Mouse (Mus musculus): ENCODE data around the gene Cyb561d2. TPM values are rescaled to one million over a fixed set of nuclear protein-coding genes. Genes with fewer than 3 reads are reported as not detected.

The Cyb561d2 gene
- polyA plus RNA-seq, 1 experiment from 2014 or later = 24.7 TPM

DNA sequence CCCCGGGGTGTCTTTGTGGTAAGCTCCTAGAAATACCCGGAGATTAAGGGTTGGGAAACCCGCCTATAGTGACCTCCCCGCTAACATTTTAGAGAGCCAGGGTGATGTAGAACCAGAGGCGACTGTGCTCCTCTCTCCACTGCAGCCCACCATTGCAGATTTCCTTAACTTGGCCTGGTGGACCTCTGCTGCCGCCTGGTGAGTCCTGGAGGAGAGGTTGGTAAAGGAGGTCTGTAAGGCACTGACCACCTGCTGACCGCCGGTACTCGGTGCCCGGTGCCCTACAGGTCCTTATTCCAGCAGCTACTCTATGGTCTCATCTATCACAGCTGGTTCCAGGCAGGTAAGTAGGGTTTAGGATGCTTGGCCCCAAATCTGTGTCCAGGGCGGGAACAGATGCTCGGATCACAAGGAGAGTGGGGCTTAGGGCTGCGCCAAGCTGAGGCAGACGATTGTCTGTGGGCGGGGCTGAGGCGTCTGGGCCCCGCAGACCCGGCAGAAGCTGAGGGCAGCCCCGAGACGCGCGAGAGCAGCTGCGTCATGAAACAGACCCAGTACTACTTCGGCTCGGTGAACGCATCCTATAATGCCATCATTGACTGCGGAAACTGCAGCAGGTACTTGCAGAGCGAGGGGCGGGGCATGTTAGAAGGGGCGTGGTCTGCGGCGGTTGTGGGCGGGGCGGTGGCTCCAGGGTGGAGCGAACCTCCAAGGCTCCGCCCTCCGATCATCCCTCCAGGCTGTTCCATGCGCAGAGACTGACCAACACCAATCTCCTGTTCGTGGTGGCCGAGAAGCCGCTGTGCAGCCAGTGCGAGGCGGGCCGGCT lies 15.6 kb downstream of the Cyb561d2 start:
- DNase-seq (ENCODE audit: low spot score) (peak; percentile 64), ATAC-seq (ENCODE audit: low read depth) (peak; percentile 67)
- peaks cover 21% of the 10 kb centered on the region for H3K4me1 ChIP-seq (ENCODE audit: control insufficient read depth, insufficient read depth, low read length)
- 6% methylated on average over 28 of the region's 44 CpGs for WGBS
- H3K27me3 ChIP-seq (replicated peaks; ENCODE audit: control insufficient read depth, insufficient read depth, low read length) = peaks cover 31% of the 10 kb centered on the region
- peak overlapping the region; percentile 41 for H3K9ac ChIP-seq (ENCODE audit: low read depth, low read length)
- H3K36me3 ChIP-seq (ENCODE audit: control insufficient read depth, insufficient read depth, low read length) = no peaks in the 10 kb centered on the region
- peak overlapping the region; percentile 43 for H3K4me3 ChIP-seq (ENCODE audit: low read depth, low read length)
- H3K9me3 ChIP-seq (ENCODE audit: control insufficient read depth, low read length) = no peaks in the 10 kb centered on the region
- H3K4me2 ChIP-seq (ENCODE audit: low read depth, low read length) = peak overlapping the region; percentile 76
- no peak overlapping the region for H3K27ac ChIP-seq (replicated peaks; ENCODE audit: low read depth, low read length)

- peak overlapping the region; percentile 46 for H3K9ac ChIP-seq (ENCODE audit: low read depth, low read length)
- H3K4me2 ChIP-seq (ENCODE audit: low read depth, low read length) = peak overlapping the region; percentile 49; the same call in 1 of the 2 replicates
- no peaks in the 10 kb centered on the region for H3K9me3 ChIP-seq (ENCODE audit: control insufficient read depth, low read length)
- ATAC-seq (ENCODE audit: low read depth) (no peak), DNase-seq (ENCODE audit: low spot score) (no peak)
- peaks cover 25% of the 10 kb centered on the region for H3K27me3 ChIP-seq (replicated peaks; ENCODE audit: control insufficient read depth, insufficient read depth, low read length)
- H3K36me3 ChIP-seq (ENCODE audit: control insufficient read depth, insufficient read depth, low read length) = no peaks in the 10 kb centered on the region
- H3K27ac ChIP-seq (replicated peaks; ENCODE audit: low read depth, low read length) = no peak overlapping the region
- H3K4me1 ChIP-seq (ENCODE audit: control insufficient read depth, insufficient read depth, low read length) = peaks cover 28% of the 10 kb centered on the region
- no peak overlapping the region for H3K4me3 ChIP-seq (ENCODE audit: low read depth, low read length)
- 31% methylated on average over 2 of the region's 2 CpGs for WGBS
Measured at GRCm38 (mm10) chr9:107522400-107522711, 19.6 kb downstream of the Cyb561d2 start.

DNA sequence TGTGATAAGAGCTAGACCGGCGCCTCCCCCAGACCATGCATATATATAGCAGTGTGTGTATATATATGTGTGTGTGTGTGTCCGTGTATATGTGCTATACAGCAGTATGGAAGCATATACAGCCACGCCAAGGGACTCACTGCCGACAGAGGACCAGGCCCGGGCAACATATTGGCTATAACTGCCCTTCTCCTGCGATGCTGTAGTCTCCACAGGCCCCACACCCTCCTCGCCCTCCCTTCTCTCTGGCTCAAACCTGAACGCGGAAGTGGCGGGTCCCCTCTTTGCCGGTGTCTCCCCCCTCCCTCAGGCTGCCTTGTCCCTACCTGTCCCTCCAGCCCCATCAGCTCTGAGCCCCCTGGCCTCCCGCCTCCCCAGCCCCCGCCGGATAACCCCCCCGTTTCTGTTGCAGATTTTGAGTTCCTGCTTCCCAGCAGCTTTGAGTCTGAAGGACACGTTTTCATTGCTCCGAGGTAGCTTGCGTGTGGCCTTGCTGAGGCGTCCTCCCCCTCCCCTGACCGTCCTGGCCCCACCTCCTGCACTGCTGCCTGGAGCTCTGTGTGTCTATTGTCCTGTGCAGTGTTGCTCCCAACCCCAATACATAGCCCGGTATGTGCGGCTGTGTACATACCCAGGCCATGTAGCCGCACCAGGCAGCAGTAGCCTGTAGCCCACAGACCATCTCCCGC lies 20.1 kb downstream of the Cyb561d2 start:
- Histone ChIP-seq H3K27me3 (replicated peaks; ENCODE audit: control insufficient read depth, insufficient read depth, low read length) (peaks cover 21% of the 10 kb centered on the region), H3K4me1 (ENCODE audit: control insufficient read depth, insufficient read depth, low read length) (peaks cover 23% of the 10 kb centered on the region), H3K36me3 (ENCODE audit: control insufficient read depth, insufficient read depth, low read length) (no peaks in the 10 kb centered on the region), H3K9me3 (ENCODE audit: control insufficient read depth, low read length) (no peaks in the 10 kb centered on the region), H3K27ac (replicated peaks; ENCODE audit: low read depth, low read length) (no peak overlapping the region), H3K4me2 (ENCODE audit: low read depth, low read length) (peak overlapping the region; percentile 49), H3K9ac (ENCODE audit: low read depth, low read length) (peak overlapping the region; percentile 46), H3K4me3 (ENCODE audit: low read depth, low read length) (peak overlapping the region; percentile 10; the same call in 1 of the 2 replicates)
- peak; percentile 42; the same call in 1 of the 2 replicates for ATAC-seq (ENCODE audit: low read depth)
- 21% methylated on average over 25 of the region's 25 CpGs for WGBS
- DNase-seq (ENCODE audit: low spot score) = peak; percentile 57

DNA sequence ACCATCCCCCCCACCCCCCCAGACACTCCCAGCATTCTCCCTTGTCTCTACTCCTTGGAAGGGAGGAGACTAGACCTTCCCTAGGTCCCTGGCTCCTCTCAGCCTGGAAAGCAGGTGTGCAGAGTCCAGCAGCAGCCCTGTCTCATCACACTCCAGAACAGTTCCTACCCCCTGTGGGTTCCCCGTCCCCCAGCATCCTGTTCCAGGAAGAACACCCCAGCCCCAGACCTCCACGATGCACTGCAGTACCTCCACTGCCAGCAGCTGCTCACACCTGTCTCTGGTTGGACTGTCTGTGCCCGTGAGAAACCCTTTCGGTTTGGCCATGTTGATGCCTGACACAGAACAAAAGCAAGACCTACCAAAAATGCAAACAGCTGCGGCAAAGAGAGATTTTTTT lies 20.8 kb downstream of the Cyb561d2 start:
- WGBS = 32% methylated on average over 5 of the region's 5 CpGs
- Histone ChIP-seq H3K4me3 (ENCODE audit: low read depth, low read length) (no peak overlapping the region), H3K4me1 (ENCODE audit: control insufficient read depth, insufficient read depth, low read length) (peaks cover 17% of the 10 kb centered on the region), H3K27me3 (replicated peaks; ENCODE audit: control insufficient read depth, insufficient read depth, low read length) (peaks cover 15% of the 10 kb centered on the region), H3K9ac (ENCODE audit: low read depth, low read length) (no peak overlapping the region), H3K36me3 (ENCODE audit: control insufficient read depth, insufficient read depth, low read length) (no peaks in the 10 kb centered on the region), H3K27ac (replicated peaks; ENCODE audit: low read depth, low read length) (no peak overlapping the region), H3K4me2 (ENCODE audit: low read depth, low read length) (peak overlapping the region; percentile 49), H3K9me3 (ENCODE audit: control insufficient read depth, low read length) (no peaks in the 10 kb centered on the region)
- ATAC-seq (ENCODE audit: low read depth) = peak; percentile 16; the same call in 1 of the 2 replicates
- DNase-seq (ENCODE audit: low spot score) = peak; percentile 31

DNA sequence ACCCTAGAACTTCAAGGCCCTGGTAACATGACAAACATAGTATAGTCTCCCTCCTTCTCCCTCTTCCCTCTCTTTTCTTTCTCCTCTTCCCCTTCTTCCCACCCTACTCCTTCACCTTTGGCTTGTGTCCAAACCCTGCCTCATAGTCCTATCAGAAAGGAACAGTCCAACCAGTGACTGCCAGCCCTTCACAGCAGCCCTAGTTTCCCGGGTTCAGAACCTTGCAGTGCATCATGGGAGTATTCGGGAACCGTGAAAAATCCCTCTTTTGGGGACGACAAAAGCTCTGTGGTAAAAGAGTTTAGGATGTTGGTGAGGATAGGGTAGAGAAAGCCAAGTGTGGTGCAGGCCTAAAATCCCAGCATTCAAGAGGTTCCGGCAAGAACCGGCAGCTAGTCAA lies 21.7 kb downstream of the Cyb561d2 start:
- DNase-seq (ENCODE audit: low spot score) = no peak
- H3K27ac ChIP-seq (replicated peaks; ENCODE audit: low read depth, low read length) = no peak overlapping the region
- peaks cover 6% of the 10 kb centered on the region; the same call in 1 of the 2 replicates for H3K27me3 ChIP-seq (replicated peaks; ENCODE audit: control insufficient read depth, insufficient read depth, low read length)
- H3K4me2 ChIP-seq (ENCODE audit: low read depth, low read length) = no peak overlapping the region
- no peak for ATAC-seq (ENCODE audit: low read depth)
- no peaks in the 10 kb centered on the region for H3K36me3 ChIP-seq (ENCODE audit: control insufficient read depth, insufficient read depth, low read length)
- H3K4me3 ChIP-seq (ENCODE audit: low read depth, low read length) = no peak overlapping the region
- H3K9ac ChIP-seq (ENCODE audit: low read depth, low read length) = no peak overlapping the region
- WGBS = 60% methylated on average over 6 of the region's 6 CpGs
- no peaks in the 10 kb centered on the region for H3K9me3 ChIP-seq (ENCODE audit: control insufficient read depth, low read length)
- H3K4me1 ChIP-seq (ENCODE audit: control insufficient read depth, insufficient read depth, low read length) = peaks cover 17% of the 10 kb centered on the region

DNA sequence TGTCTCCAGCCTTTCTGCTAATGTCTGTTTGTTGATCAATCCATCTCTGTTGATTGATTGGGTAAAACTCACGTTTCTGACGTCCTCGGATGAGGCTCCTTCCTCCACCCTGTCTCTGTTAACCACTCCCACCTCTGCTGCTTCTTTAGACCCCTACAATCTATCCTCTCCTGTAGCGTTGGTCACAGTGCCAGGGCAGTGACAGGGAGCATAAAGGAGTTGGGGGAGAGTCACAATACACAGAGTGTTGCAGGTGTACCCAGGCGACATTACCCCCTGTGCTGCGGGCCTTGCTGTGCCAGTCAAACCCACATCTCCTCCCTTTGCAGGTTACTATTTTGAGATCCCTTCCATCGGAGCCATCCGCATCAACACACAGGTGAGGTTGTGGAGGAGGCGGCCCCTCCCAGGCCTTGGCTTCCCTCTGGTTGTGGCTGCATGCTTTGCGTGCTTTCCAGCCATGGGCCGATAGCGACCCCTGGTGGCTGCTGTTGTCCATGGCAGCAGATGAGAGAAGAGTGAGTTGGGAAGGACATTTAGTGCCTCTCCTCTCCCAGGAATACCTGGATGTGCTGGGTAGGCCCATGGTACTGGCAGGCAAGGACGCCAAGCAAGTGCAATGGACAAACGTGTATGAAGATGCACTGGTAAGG lies 27.6 kb downstream of the Cyb561d2 start:
- 24% methylated on average over 14 of the region's 14 CpGs for WGBS
- ATAC-seq (ENCODE audit: low read depth) = peak; percentile 33; the same call in 1 of the 2 replicates
- H3K36me3 ChIP-seq (ENCODE audit: control insufficient read depth, insufficient read depth, low read length) = no peaks in the 10 kb centered on the region

GRCm38 (mm10) chr9:107512326-107512725 lies 29.7 kb downstream of the Cyb561d2 start:
- Histone ChIP-seq H3K4me2 (ENCODE audit: low read depth, low read length) (no peak overlapping the region), H3K27ac (replicated peaks; ENCODE audit: low read depth, low read length) (no peak overlapping the region), H3K4me1 (ENCODE audit: control insufficient read depth, insufficient read depth, low read length) (peaks cover 33% of the 10 kb centered on the region), H3K27me3 (replicated peaks; ENCODE audit: control insufficient read depth, insufficient read depth, low read length) (no peaks in the 10 kb centered on the region; the same call in 1 of the 2 replicates), H3K4me3 (ENCODE audit: low read depth, low read length) (no peak overlapping the region), H3K36me3 (ENCODE audit: control insufficient read depth, insufficient read depth, low read length) (no peaks in the 10 kb centered on the region), H3K9ac (ENCODE audit: low read depth, low read length) (no peak overlapping the region), H3K9me3 (ENCODE audit: control insufficient read depth, low read length) (no peaks in the 10 kb centered on the region)
- DNase-seq (ENCODE audit: low spot score) (no peak), ATAC-seq (ENCODE audit: low read depth) (no peak)
- WGBS = 77% methylated on average over 16 of the region's 16 CpGs

More for the DNA sequence above, 27.6 kb downstream of the Cyb561d2 start:
- H3K27ac ChIP-seq (replicated peaks; ENCODE audit: low read depth, low read length) = no peak overlapping the region
- H3K9me3 ChIP-seq (ENCODE audit: control insufficient read depth, low read length) = no peaks in the 10 kb centered on the region
- no peaks in the 10 kb centered on the region; the same call in 1 of the 2 replicates for H3K27me3 ChIP-seq (replicated peaks; ENCODE audit: control insufficient read depth, insufficient read depth, low read length)
- no peak overlapping the region for H3K9ac ChIP-seq (ENCODE audit: low read depth, low read length)
- peak; percentile 75 for DNase-seq (ENCODE audit: low spot score)
- no peak overlapping the region for H3K4me3 ChIP-seq (ENCODE audit: low read depth, low read length)
- no peak overlapping the region for H3K4me2 ChIP-seq (ENCODE audit: low read depth, low read length)
- peaks cover 24% of the 10 kb centered on the region for H3K4me1 ChIP-seq (ENCODE audit: control insufficient read depth, insufficient read depth, low read length)

- H3K9me3 ChIP-seq (ENCODE audit: control insufficient read depth, low read length) = no peaks in the 10 kb centered on the region
- DNase-seq (ENCODE audit: low spot score) (peak; percentile 45), ATAC-seq (ENCODE audit: low read depth) (no peak; the same call in 1 of the 2 replicates)
- no peak overlapping the region; the same call in 1 of the 2 replicates for H3K27ac ChIP-seq (replicated peaks; ENCODE audit: low read depth, low read length)
- H3K4me1 ChIP-seq (ENCODE audit: control insufficient read depth, insufficient read depth, low read length) = peaks cover 33% of the 10 kb centered on the region
- WGBS = 42% methylated on average over 7 of the region's 8 CpGs
- H3K36me3 ChIP-seq (ENCODE audit: control insufficient read depth, insufficient read depth, low read length) = no peaks in the 10 kb centered on the region
- H3K4me3 ChIP-seq (ENCODE audit: low read depth, low read length) = no peak overlapping the region
- no peaks in the 10 kb centered on the region; the same call in 1 of the 2 replicates for H3K27me3 ChIP-seq (replicated peaks; ENCODE audit: control insufficient read depth, insufficient read depth, low read length)
- peak overlapping the region; percentile 14; the same call in 1 of the 2 replicates for H3K9ac ChIP-seq (ENCODE audit: low read depth, low read length)
- no peak overlapping the region for H3K4me2 ChIP-seq (ENCODE audit: low read depth, low read length)
Measured at GRCm38 (mm10) chr9:107511436-107511835, 30.6 kb downstream of the Cyb561d2 start.
